Mouse (Mus musculus): ENCODE data around the gene Zhx3. TPM values are rescaled to one million over a fixed set of nuclear protein-coding genes. Genes with fewer than 3 reads are reported as not detected.

Zhx3 gene
- polyA plus RNA-seq, 1 experiment from 2014 or later = 12.6 TPM

DNA sequence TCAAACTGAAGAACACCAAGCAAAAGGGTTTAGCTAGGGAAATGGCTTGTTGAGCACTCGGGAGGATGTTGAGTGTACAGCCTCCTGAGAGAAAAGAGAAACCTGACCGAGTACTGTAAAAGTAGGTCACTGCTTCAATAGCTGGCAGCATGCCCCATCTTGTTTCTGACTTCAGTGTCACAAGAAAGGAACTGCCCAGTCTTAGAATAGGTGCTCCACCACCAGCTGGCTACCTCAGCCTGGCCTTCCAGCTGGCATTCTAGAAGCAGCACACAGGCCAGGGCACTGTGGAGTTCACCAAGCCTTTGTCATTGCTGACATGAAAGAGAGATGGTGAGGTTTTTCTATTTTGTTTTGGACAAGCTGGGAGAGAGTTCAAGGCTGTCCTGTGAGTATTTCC, 75.8 kb downstream of the Zhx3 start:
- Histone ChIP-seq H3K4me1 (no peaks in the 10 kb centered on the region), H3K27me3 (no peaks in the 10 kb centered on the region), H3K9me3 (no peaks in the 10 kb centered on the region), H3K27ac (no peak overlapping the region), H3K36me3 (no peaks in the 10 kb centered on the region), H3K9ac (no peak overlapping the region), H3K4me2 (replicated peaks) (no peak overlapping the region), H3K4me3 (no peak overlapping the region)
- ATAC-seq (ENCODE audit: low FRiP score, low read depth) = no peak
- WGBS = 75% methylated on average over 2 of the region's 2 CpGs

DNA sequence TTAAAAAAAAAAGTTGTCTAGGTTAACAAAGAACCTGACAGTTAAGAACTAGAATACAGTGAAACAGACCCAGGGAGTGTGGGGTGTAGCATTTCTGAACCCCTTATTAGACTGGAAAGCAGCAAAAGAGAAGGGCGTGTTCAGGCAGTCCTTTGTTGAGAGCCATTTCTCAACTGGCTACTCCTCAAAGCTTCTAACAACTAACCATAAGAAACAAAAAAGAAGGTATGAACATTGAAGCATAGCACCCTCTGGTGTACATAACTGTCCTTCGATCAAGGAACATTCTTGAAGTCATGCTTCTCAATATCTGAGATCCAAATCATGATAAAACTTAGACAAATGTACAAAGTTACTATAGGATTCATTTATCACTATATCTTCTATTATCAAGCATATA, 79.7 kb downstream of the Zhx3 start:
- WGBS = 71% methylated on average over 2 of the region's 2 CpGs
- no peaks in the 10 kb centered on the region for H3K36me3 ChIP-seq

DNA sequence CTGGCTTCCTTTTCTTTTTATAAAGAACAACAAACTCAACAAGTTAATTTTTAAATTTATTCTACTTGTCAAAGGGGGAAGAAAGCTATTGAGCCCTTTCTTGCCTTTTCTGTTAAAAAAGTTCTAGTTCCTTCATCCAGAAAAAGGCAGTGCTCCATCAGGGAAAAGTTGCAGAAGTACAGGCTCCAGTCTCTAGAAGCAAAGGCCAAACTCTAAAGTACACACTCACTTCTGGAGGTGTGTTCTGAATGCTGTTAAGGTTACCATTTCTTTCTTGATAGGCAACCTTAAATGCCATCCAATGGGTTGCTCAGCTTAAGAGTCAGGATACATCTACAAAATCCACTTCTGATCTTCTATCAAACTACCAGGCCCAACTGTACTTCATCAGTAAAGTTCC, 83.1 kb downstream of the Zhx3 start:
- Histone ChIP-seq H3K36me3 (no peaks in the 10 kb centered on the region), H3K27ac (no peak overlapping the region)

More for the DNA sequence above, 79.7 kb downstream of the Zhx3 start:
- ATAC-seq (ENCODE audit: low FRiP score, low read depth) = no peak
- H3K4me1 ChIP-seq = no peaks in the 10 kb centered on the region
- no peaks in the 10 kb centered on the region for H3K9me3 ChIP-seq
- H3K4me2 ChIP-seq (replicated peaks) = no peak overlapping the region
- H3K9ac ChIP-seq = no peak overlapping the region
- no peak overlapping the region for H3K27ac ChIP-seq
- no peaks in the 10 kb centered on the region for H3K27me3 ChIP-seq
- no peak overlapping the region for H3K4me3 ChIP-seq

DNA sequence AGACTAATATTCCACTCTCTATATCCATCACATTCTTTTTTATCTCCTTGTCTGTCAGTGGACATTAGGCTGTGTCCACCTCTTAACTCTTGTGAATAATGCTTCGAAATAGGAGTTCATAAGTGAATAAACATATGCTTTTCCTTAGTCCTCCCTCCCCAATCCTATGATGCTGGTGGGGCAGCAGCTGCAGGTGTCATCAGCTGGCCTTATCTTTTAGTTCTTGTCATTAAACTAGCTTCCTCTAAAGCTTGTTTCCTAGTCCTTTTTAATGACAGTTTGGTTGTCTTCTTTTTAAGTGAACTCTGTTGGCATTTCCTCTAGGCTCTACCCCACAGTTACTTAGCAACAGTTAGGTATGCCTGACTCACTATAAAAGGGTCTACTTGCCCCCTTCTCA, 83.8 kb downstream of the Zhx3 start:
- 78% methylated on average over 1 of the region's 1 CpGs for WGBS
- ATAC-seq (ENCODE audit: low FRiP score, low read depth) = no peak
- no peak overlapping the region for H3K9ac ChIP-seq

More for the DNA sequence above, 83.1 kb downstream of the Zhx3 start:
- H3K27me3 ChIP-seq = no peaks in the 10 kb centered on the region
- no peak overlapping the region for H3K4me3 ChIP-seq
- ATAC-seq (ENCODE audit: low FRiP score, low read depth) = no peak
- no peaks in the 10 kb centered on the region for H3K9me3 ChIP-seq
- no peak overlapping the region for H3K4me2 ChIP-seq (replicated peaks)
- peaks cover 9% of the 10 kb centered on the region for H3K4me1 ChIP-seq
- H3K9ac ChIP-seq = no peak overlapping the region

DNA sequence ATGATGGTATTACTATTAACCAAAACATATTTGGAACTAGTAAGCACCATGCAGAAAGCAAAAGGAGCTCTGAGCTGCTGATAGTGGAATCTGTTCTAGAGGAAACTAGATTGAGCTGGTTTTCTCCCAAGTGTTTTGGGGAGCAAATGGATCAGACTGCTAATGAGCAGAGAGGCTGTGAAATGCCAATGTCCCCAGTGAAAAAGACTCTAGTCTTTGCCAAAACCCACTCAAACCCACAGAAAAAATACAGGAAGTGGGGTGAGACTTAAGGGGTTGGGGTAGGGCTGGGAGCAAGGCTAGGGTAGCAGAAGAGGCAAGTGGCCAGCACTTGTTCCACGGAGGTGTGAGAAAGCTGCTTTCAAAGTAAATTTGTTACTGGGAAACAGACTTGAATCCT, 86.5 kb downstream of the Zhx3 start:
- H3K27me3 ChIP-seq = no peaks in the 10 kb centered on the region
- peaks cover 7% of the 10 kb centered on the region for H3K36me3 ChIP-seq
- no peak overlapping the region for H3K4me3 ChIP-seq
- no peak overlapping the region for H3K4me2 ChIP-seq (replicated peaks)
- no peak overlapping the region for H3K9ac ChIP-seq
- H3K4me1 ChIP-seq = peaks cover 9% of the 10 kb centered on the region
- no peak overlapping the region for H3K27ac ChIP-seq
- WGBS = 71% methylated on average over 1 of the region's 1 CpGs
- no peaks in the 10 kb centered on the region for H3K9me3 ChIP-seq
- ATAC-seq (ENCODE audit: low FRiP score, low read depth) = no peak

More for the DNA sequence above, 83.8 kb downstream of the Zhx3 start:
- peaks cover 9% of the 10 kb centered on the region for H3K4me1 ChIP-seq
- H3K27ac ChIP-seq = no peak overlapping the region
- H3K4me2 ChIP-seq (replicated peaks) = no peak overlapping the region
- no peaks in the 10 kb centered on the region for H3K36me3 ChIP-seq
- no peaks in the 10 kb centered on the region for H3K9me3 ChIP-seq
- no peaks in the 10 kb centered on the region for H3K27me3 ChIP-seq
- no peak overlapping the region for H3K4me3 ChIP-seq

DNA sequence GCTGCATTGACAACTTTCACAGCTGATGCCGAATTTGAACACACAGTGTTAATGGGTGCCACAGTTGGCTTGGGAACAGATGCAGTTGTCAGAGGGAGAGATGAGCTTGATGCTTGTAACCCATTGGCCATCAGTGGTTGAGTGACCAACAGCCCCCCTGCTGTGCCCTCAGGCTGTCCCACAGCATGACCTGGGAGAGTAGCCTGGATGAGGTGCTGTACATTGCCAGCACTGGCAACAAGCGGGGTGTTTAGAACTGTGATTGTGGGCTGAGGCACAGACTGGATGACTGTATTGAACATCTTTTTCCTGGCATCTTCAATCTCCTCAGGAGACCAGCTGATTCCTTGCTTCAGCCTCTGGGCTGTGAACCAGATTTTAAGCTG, 92.0 kb downstream of the Zhx3 start:
- no peak overlapping the region for H3K4me3 ChIP-seq
- H3K4me2 ChIP-seq (replicated peaks) = no peak overlapping the region
- H3K27ac ChIP-seq = no peak overlapping the region
- H3K27me3 ChIP-seq = no peaks in the 10 kb centered on the region
- 85% methylated on average over 2 of the region's 2 CpGs for WGBS
- no peaks in the 10 kb centered on the region for H3K9me3 ChIP-seq
- peaks cover 3% of the 10 kb centered on the region; the same call in 1 of the 2 replicates for H3K4me1 ChIP-seq
- peaks cover 31% of the 10 kb centered on the region for H3K36me3 ChIP-seq
- ATAC-seq (ENCODE audit: low FRiP score, low read depth) = no peak
- H3K9ac ChIP-seq = no peak overlapping the region

DNA sequence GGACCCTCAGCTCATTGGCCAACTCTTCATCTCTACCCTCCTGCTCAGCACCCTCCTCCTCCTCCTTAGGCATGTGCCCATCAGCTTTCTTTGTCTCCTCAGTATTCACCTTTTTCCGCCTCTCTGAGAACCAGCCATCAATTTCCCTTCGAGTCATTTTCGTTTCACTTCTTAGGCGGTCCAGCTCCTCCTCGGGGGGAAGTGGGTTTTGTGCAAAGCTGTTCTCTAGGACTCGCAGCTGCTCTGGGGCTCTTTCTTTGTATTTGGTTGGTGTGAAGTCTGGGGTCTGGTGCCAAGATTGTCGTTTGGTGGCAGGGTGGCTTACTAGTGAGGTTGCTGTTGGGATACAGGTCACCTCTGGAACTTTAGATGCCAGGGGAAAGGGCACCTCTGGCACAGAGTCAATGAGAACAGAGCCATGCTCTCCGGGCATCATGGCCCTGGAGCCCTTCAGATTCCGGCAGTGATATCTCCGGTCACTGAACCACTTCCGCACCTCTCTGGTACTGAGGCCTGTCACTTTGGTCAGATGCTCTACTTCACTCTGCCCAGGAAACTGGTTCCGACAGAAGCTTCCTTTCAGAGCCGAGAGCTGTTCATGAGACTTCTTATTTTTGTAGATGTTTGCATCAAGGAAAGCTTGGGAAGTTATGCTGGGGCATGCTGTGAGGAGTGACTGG, 92.5 kb downstream of the Zhx3 start:
- Histone ChIP-seq H3K27me3 (no peaks in the 10 kb centered on the region), H3K36me3 (peaks cover 31% of the 10 kb centered on the region), H3K9ac (no peak overlapping the region), H3K4me3 (no peak overlapping the region), H3K4me2 (replicated peaks) (no peak overlapping the region), H3K9me3 (no peaks in the 10 kb centered on the region), H3K27ac (no peak overlapping the region), H3K4me1 (no peaks in the 10 kb centered on the region)
- 89% methylated on average over 13 of the region's 13 CpGs for WGBS
- ATAC-seq (ENCODE audit: low FRiP score, low read depth) = no peak

DNA sequence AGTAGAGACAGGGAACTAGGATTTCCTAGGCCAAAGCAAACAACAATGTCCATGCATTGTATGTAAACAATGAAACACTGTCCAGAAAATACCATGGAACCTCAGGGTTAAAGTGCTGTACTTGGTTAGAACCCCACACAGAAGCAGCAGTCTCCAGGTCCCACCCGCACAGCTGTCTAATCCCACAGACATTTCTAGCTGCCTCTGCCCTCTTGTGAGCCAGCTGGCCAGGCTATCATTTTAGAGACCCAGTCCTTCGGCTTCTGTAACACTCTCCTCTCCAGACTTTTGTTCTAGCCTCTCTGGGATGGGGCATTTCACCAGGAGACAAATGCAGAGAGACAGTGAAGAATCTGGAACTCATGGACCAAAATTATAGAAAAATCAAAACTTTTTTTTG, 94.8 kb downstream of the Zhx3 start:
- 76% methylated on average over 2 of the region's 2 CpGs for WGBS
- Histone ChIP-seq H3K9ac (no peak overlapping the region), H3K4me2 (replicated peaks) (no peak overlapping the region)

DNA sequence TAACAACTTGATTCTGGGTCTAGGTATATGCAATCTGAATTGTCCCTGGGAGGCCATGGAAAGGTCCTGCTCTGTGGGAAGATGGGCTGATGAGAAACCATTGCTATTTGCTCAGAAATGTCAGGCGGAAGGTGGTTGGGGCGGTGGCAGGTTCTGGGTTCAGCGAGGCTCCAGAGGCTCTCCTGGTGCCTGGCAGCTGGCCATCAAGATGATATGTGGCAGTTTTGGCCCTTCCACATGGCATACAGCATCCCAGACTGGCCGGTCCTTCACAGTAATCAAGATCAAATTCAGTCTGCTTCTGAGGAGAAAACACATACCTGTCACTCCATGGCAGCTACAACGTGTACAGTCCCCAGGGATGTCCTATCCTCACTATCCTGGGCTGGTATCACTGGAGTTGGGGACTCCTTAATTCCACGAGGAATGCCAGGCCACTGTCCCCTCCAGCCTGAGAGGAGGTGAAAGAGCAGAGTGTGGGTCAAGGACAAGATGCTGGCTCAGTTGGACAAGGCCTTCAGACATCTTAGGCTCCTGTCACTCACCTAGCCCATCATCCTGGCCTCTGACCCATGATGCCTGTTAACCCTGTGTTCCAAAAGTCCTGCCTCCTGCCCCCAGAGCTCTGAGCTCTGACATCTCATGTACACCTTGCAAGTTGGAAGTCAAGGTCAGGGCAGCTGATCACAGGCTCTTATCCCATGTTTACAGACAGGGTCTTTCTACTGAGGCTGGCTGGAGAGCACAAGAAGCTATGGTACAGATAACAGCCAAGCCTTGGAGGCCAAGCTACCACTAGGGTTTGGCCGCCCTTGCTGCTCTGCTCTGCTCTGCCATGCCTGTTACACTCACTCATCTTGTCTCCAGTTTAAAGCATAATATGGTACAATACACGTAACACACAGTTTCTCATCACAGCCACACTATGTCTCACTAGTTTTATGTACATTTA, 101.2 kb downstream of the Zhx3 start:
- Histone ChIP-seq H3K4me3 (no peak overlapping the region), H3K27me3 (no peaks in the 10 kb centered on the region), H3K27ac (no peak overlapping the region), H3K36me3 (peaks cover 26% of the 10 kb centered on the region), H3K9ac (no peak overlapping the region), H3K9me3 (no peaks in the 10 kb centered on the region), H3K4me2 (replicated peaks) (no peak overlapping the region), H3K4me1 (no peaks in the 10 kb centered on the region)
- WGBS = 84% methylated on average over 8 of the region's 8 CpGs
- ATAC-seq (ENCODE audit: low FRiP score, low read depth) = no peak; the same call in 1 of the 2 replicates

More for the DNA sequence above, 94.8 kb downstream of the Zhx3 start:
- Histone ChIP-seq H3K27ac (no peak overlapping the region), H3K27me3 (no peaks in the 10 kb centered on the region), H3K4me1 (no peaks in the 10 kb centered on the region), H3K36me3 (peaks cover 31% of the 10 kb centered on the region), H3K9me3 (no peaks in the 10 kb centered on the region), H3K4me3 (no peak overlapping the region)
- ATAC-seq (ENCODE audit: low FRiP score, low read depth) = no peak

DNA sequence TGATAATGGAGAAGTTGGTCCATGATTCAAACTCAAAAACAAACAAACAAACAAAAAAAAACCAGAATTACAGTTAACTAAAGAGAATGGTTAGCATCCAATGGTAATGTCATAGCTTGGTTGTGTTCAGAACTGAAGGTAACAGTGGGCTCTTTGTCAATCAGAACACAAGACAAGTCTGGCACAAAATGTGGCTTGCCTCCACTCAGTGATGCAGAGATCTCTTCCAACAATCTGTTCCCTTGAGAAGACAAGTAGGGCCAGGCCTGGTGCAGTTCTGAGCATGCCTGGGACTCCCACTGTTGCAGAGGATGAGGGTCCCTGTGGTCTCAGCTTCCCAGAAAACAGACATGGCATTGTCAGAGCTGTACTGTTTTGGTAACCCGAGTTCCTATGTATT, 101.9 kb downstream of the Zhx3 start:
- Histone ChIP-seq H3K36me3 (peaks cover 33% of the 10 kb centered on the region), H3K4me1 (no peaks in the 10 kb centered on the region), H3K9me3 (no peaks in the 10 kb centered on the region), H3K9ac (no peak overlapping the region), H3K27ac (no peak overlapping the region), H3K4me2 (replicated peaks) (no peak overlapping the region), H3K4me3 (no peak overlapping the region), H3K27me3 (no peaks in the 10 kb centered on the region)
- ATAC-seq (ENCODE audit: low FRiP score, low read depth) = no peak
- 86% methylated on average over 1 of the region's 1 CpGs for WGBS

DNA sequence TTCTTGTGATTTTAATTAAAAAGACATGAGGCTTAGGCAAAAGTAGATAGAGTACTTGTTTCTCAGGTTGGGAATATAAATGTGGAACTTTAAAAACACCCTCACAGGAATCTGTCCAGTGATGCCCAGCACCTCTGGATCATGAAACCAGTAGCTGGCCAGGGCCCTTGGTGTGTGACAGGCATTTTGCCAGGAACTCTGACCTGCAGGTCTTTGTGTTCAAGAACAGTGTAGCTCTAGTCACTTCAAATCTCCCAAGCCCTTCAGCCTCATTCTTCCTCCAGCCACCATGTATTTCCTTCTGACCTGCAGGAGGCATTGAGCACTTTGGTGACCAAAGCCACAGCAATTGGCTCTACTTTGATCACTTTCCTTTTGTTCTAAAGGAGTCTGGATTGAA, 102.4 kb downstream of the Zhx3 start:
- no peak overlapping the region for H3K4me3 ChIP-seq
- H3K27ac ChIP-seq = no peak overlapping the region
- H3K27me3 ChIP-seq = no peaks in the 10 kb centered on the region
- H3K4me1 ChIP-seq = no peaks in the 10 kb centered on the region
- no peak overlapping the region for H3K4me2 ChIP-seq (replicated peaks)
- H3K36me3 ChIP-seq = peaks cover 36% of the 10 kb centered on the region
- no peaks in the 10 kb centered on the region for H3K9me3 ChIP-seq
- no peak overlapping the region for H3K9ac ChIP-seq
- no peak for ATAC-seq (ENCODE audit: low FRiP score, low read depth)

DNA sequence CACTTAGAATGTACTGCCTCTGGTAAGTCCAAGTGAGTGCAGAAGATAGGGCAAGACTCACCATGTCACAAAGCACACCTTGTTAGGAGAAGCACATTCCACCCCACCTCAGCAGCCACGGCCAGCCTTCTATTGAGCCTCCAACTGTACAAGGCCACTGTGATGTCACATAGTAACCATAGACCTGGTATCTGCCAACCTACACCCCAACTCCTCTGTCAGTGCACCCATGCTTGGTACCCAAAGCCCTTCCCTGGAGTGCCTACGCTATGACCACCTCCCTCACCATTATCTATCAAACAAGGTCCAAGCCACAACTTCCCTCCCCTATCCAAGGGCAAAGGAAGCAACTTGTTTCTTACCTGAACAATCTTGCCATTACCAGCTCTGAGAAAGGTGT, 103.8 kb downstream of the Zhx3 start:
- no peak overlapping the region for H3K9ac ChIP-seq
- WGBS = 92% methylated on average over 2 of the region's 2 CpGs
- no peaks in the 10 kb centered on the region for H3K4me1 ChIP-seq
- no peak overlapping the region for H3K4me3 ChIP-seq
- H3K27ac ChIP-seq = no peak overlapping the region
- no peak for ATAC-seq (ENCODE audit: low FRiP score, low read depth)
- H3K27me3 ChIP-seq = no peaks in the 10 kb centered on the region
- no peaks in the 10 kb centered on the region for H3K9me3 ChIP-seq
- H3K36me3 ChIP-seq = peaks cover 50% of the 10 kb centered on the region
- no peak overlapping the region for H3K4me2 ChIP-seq (replicated peaks)
